Mouse (Mus musculus) ES-Bruce4 (cell line): ENCODE measurements around the gene Plekha7. TPM values are rescaled to one million over a fixed set of nuclear protein-coding genes. Genes with fewer than 3 reads are reported as not detected.

Experiments
- H3K27ac ChIP-seq: 2 replicates; pipeline ENCODE4 v1.5.1; 2012; ENCODE audit warnings: low read length, inconsistent platforms; ENCODE audit not compliant: insufficient read depth
- H3K27me3 ChIP-seq: 2 replicates; pipeline ENCODE4 v1.6.1; 2012; ENCODE audit warnings: mild to moderate bottlenecking, low read length, inconsistent platforms; ENCODE audit not compliant: control insufficient read depth, poor library complexity, insufficient read depth, severe bottlenecking
- H3K36me3 ChIP-seq: 2 replicates; pipeline ENCODE4 v1.6.1; 2012; ENCODE audit warnings: inconsistent platforms, mild to moderate bottlenecking, low read length, moderate library complexity; ENCODE audit not compliant: control insufficient read depth, poor library complexity, insufficient read depth, severe bottlenecking
- H3K4me1 ChIP-seq: one replicate; pipeline ENCODE4 v1.8.1; 2011; ENCODE audit warnings: low read length; ENCODE audit not compliant: control insufficient read depth, insufficient read depth
- H3K4me3 ChIP-seq: 2 replicates; pipeline ENCODE4 v1.5.1; 2011; ENCODE audit warnings: low read depth, mild to moderate bottlenecking, low read length
- H3K9ac ChIP-seq: 2 replicates; pipeline ENCODE4 v1.6.1; 2012; ENCODE audit warnings: low read depth, mild to moderate bottlenecking, inconsistent platforms; ENCODE audit not compliant: poor library complexity, severe bottlenecking
- H3K9me3 ChIP-seq: replicated peaks from 2 replicates; pipeline ENCODE4 v1.6.1; 2012; ENCODE audit warnings: mild to moderate bottlenecking, low read length, inconsistent platforms; ENCODE audit not compliant: control insufficient read depth, poor library complexity, insufficient read depth, severe bottlenecking
- CTCF ChIP-seq: IDR thresholded peaks from one replicate; pipeline ENCODE4 v1.8.1; 2011; ENCODE audit warnings: low read depth, low read length
- EP300 ChIP-seq: IDR thresholded peaks from 2 replicates; pipeline ENCODE4 v1.6.1; 2011; ENCODE audit warnings: low read depth, low read length; ENCODE audit not compliant: insufficient read depth
- POLR2A ChIP-seq: IDR thresholded peaks from one replicate; pipeline ENCODE4 v1.8.1; 2011; ENCODE audit warnings: low read length; ENCODE audit not compliant: insufficient read depth
- polyA plus RNA-seq: library from polyadenylated mRNA; stranded (reverse); fragments of >200 nt; gene quantifications from 2 replicates; pipeline ENCODE4 v1.2.4, GENCODE M21; 2011; ENCODE audit warnings: low read depth; ENCODE audit not compliant: missing spikeins, insufficient read depth, insufficient read length

The Plekha7 gene
- polyA plus RNA-seq, 1 experiment = 80.0 TPM

- peaks cover 2% of the 10 kb centered on the region for H3K4me1 ChIP-seq
- H3K27ac ChIP-seq = peak overlapping the region; percentile 0; the same call in 1 of the 2 replicates
- no peaks in the 10 kb centered on the region for H3K9me3 ChIP-seq
These were observed 55.7 kb downstream of the Plekha7 start for GRCm38 (mm10) chr7:116252470-116252869.

GRCm38 (mm10) chr7:116251516-116251915 is 56.7 kb downstream of the Plekha7 start:
- H3K9me3 ChIP-seq = no peaks in the 10 kb centered on the region
- H3K4me3 ChIP-seq = no peak overlapping the region
- no peaks in the 10 kb centered on the region for H3K27me3 ChIP-seq
- TF ChIP-seq CTCF (no peak), POLR2A (no peak), EP300 (no peak)
- H3K9ac ChIP-seq = no peak overlapping the region
- H3K4me1 ChIP-seq = peaks cover 5% of the 10 kb centered on the region
- no peak overlapping the region for H3K27ac ChIP-seq
- no peaks in the 10 kb centered on the region for H3K36me3 ChIP-seq

More at GRCm38 (mm10) chr7:116252470-116252869, 55.7 kb downstream of the Plekha7 start:
- Histone ChIP-seq H3K4me3 (no peak overlapping the region), H3K36me3 (no peaks in the 10 kb centered on the region), H3K27me3 (no peaks in the 10 kb centered on the region), H3K9ac (no peak overlapping the region)
- TF ChIP-seq EP300 (no peak), POLR2A (no peak), CTCF (no peak)

- no peaks in the 10 kb centered on the region for H3K27me3 ChIP-seq
- H3K9me3 ChIP-seq = no peaks in the 10 kb centered on the region
- H3K4me1 ChIP-seq = peaks cover 8% of the 10 kb centered on the region
- TF ChIP-seq EP300 = no peak
- no peak for TF ChIP-seq CTCF
- no peak for TF ChIP-seq POLR2A
- no peak overlapping the region for H3K27ac ChIP-seq
- no peak overlapping the region for H3K9ac ChIP-seq
- no peak overlapping the region for H3K4me3 ChIP-seq
- no peaks in the 10 kb centered on the region for H3K36me3 ChIP-seq
These were observed 59.6 kb downstream of the Plekha7 start for GRCm38 (mm10) chr7:116248536-116248935.

GRCm38 (mm10) chr7:116247377-116247729 is 60.8 kb downstream of the Plekha7 start:
- Histone ChIP-seq H3K27ac (no peak overlapping the region), H3K4me3 (no peak overlapping the region)

GRCm38 (mm10) chr7:116246696-116247376 is 61.3 kb downstream of the Plekha7 start:
- H3K27ac ChIP-seq = no peak overlapping the region
- no peak overlapping the region for H3K4me3 ChIP-seq
- no peak for TF ChIP-seq POLR2A
- TF ChIP-seq EP300 = no peak
- TF ChIP-seq CTCF = no peak
- H3K9me3 ChIP-seq = no peaks in the 10 kb centered on the region
- peaks cover 6% of the 10 kb centered on the region for H3K4me1 ChIP-seq
- H3K36me3 ChIP-seq = no peaks in the 10 kb centered on the region; the same call in 1 of the 2 replicates
- H3K9ac ChIP-seq = no peak overlapping the region
- H3K27me3 ChIP-seq = no peaks in the 10 kb centered on the region

More at GRCm38 (mm10) chr7:116247377-116247729, 60.8 kb downstream of the Plekha7 start:
- Histone ChIP-seq H3K27me3 (no peaks in the 10 kb centered on the region), H3K4me1 (peaks cover 7% of the 10 kb centered on the region), H3K36me3 (no peaks in the 10 kb centered on the region), H3K9me3 (no peaks in the 10 kb centered on the region), H3K9ac (no peak overlapping the region)
- TF ChIP-seq EP300 (no peak), POLR2A (no peak), CTCF (no peak)

GRCm38 (mm10) chr7:116245815-116246695 is 62.1 kb downstream of the Plekha7 start:
- Histone ChIP-seq H3K27ac (no peak overlapping the region), H3K9ac (no peak overlapping the region)

More at GRCm38 (mm10) chr7:116245815-116246695, 62.1 kb downstream of the Plekha7 start:
- Histone ChIP-seq H3K27me3 (no peaks in the 10 kb centered on the region), H3K9me3 (no peaks in the 10 kb centered on the region), H3K4me1 (peaks cover 6% of the 10 kb centered on the region), H3K36me3 (no peaks in the 10 kb centered on the region; the same call in 1 of the 2 replicates), H3K4me3 (no peak overlapping the region)
- TF ChIP-seq POLR2A (no peak), EP300 (no peak), CTCF (no peak)
